Mouse (Mus musculus) limb, embryonic 10.5 days (tissue): ENCODE results near the gene Cdc34. TPM values are rescaled to one million over a fixed set of nuclear protein-coding genes. Genes with fewer than 3 reads are reported as not detected.
A peak's percentile ranks its signal among the peaks of the same experiment; 100 is the strongest.

Experiments
- DNase-seq: peaks from one replicate; pipeline ENCODE4 v3.0.0-alpha.2; 2017; ENCODE audit warnings: low spot score
- H3K27ac ChIP-seq: fragments of 300-500 bp; sonication (generic); 2 replicates; pipeline ENCODE4 v1.5.1; 2016; ENCODE audit warnings: mild to moderate bottlenecking
- H3K27me3 ChIP-seq: fragments of 300-500 bp; sonication (generic); 2 replicates; pipeline ENCODE4 v1.6.1; 2016; ENCODE audit warnings: low read depth, mild to moderate bottlenecking; ENCODE audit not compliant: poor library complexity, severe bottlenecking
- H3K36me3 ChIP-seq: fragments of 300-500 bp; sonication (generic); 2 replicates; pipeline ENCODE4 v1.6.1; 2016; ENCODE audit warnings: mild to moderate bottlenecking, moderate library complexity
- H3K4me1 ChIP-seq: fragments of 300-500 bp; sonication (generic); 2 replicates; pipeline ENCODE4 v1.6.1; 2016
- H3K4me3 ChIP-seq: fragments of 300-500 bp; sonication (generic); 2 replicates; pipeline ENCODE4 v1.5.1; 2016; ENCODE audit warnings: mild to moderate bottlenecking, moderate library complexity
- H3K9me3 ChIP-seq: fragments of 300-500 bp; sonication (generic); replicated peaks from 2 replicates; pipeline ENCODE4 v1.6.1; 2016; ENCODE audit warnings: mild to moderate bottlenecking
- WGBS: fragments of 180-500 bp; shearing (Covaris S2); methylation state at CpG from one replicate; pipeline ENCODE4 v1.1.7; 2016; 5-methylcytosine and 5-hydroxymethylcytosine counted together
- polyA plus RNA-seq: library from polyadenylated mRNA; unstranded; fragments of >200 nt; fragmentation: Nextera tagmentation; extraction: Ambion mirVana; gene quantifications from 2 replicates; pipeline ENCODE4 v1.2.1, GENCODE M21; 2016

Gene Cdc34
- polyA plus RNA-seq, 1 experiment from 2014 or later = 209 TPM

DNA sequence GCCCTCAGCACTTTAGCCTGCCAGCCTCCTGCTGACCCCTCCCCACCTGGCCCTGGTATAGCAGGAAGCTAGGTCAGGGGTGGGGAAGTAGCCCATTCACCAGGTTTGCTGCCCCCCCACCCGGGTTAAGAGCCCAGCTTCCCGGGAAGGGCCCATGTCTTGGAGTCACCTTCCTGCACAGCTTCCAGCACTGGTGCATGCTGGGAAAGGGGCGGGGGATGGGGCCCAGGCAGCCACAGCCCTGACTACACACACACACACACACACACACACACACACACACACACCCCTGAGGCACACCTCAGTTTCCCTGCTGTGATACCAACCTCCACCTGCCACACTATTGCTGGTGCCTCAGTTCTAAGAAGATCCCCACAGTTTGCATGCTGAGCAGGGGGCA is 20.1 kb upstream of the Cdc34 start:
- Histone ChIP-seq H3K4me3 (no peak overlapping the region), H3K27ac (peak overlapping the region; percentile 64), H3K36me3 (no peaks in the 10 kb centered on the region), H3K9me3 (no peaks in the 10 kb centered on the region), H3K4me1 (peaks cover 31% of the 10 kb centered on the region), H3K27me3 (no peaks in the 10 kb centered on the region)
- 67% methylated on average over 3 of the region's 3 CpGs for WGBS
- no peak for DNase-seq

DNA sequence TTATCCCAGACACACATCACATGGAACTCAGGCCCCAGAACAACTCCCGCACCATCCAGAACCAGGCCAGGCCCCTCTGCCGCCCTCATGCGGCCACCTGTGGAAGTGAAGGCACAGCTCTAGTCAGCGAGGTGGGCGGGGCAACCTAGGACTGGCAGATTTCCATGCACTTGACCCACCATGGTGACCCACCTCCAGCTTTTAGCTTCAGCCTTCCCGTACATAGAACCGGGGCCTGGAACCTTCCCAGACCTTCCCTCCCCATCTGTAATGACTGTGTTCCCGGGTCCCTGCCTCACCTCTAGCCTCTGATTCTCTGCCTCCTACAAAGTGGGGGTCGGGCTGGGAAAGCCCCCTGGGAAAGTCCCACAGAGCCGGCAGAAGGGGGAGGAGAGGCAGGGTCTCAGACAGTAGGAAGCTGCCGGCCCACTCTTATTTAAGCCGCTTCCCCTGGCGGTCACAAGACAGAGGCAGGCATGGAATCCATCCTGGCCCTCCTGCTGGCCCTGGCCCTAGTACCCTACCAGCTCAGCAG is 17.8 kb upstream of the Cdc34 start, which contains the start of gene Madcam1:
Madcam1 (plus strand) TSS at position 429 of the 535 bp plus-strand sequence.
- peak within 1 kb of the TSS; percentile 37 for H3K27ac ChIP-seq
- DNase-seq = peak; percentile 94

DNA sequence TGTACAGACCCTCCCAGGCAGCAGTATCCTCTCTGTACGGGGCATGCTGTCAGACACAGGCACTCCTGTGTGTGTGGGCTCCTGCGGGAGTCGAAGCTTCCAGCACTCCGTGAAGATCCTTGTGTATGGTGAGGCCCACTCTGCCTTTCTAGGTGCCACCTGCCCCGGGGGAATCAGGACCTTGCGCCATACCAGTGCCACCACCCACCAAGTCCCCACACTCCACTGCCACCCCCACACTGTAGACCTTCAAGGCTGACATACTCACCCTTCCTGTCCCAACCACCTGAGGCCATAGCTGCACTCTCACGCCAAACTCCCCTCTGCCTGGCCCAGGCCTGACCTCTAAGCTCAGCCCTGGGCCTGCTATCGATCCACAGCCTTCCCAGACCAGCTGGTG is 16.9 kb upstream of the Cdc34 start:
- 88% methylated on average over 8 of the region's 8 CpGs for WGBS
- no peak for DNase-seq
- peaks cover 28% of the 10 kb centered on the region for H3K4me1 ChIP-seq

More for the DNA sequence above, 17.8 kb upstream of the Cdc34 start, which contains the start of gene Madcam1:
- Histone ChIP-seq H3K4me3 (no peak within 1 kb of the TSS), H3K9me3 (no peaks in the 10 kb centered on the region), H3K27me3 (no peaks in the 10 kb centered on the region), H3K4me1 (peaks cover 27% of the 10 kb centered on the region), H3K36me3 (no peaks in the 10 kb centered on the region)
- WGBS = 12% methylated on average over 13 of the region's 13 CpGs

DNA sequence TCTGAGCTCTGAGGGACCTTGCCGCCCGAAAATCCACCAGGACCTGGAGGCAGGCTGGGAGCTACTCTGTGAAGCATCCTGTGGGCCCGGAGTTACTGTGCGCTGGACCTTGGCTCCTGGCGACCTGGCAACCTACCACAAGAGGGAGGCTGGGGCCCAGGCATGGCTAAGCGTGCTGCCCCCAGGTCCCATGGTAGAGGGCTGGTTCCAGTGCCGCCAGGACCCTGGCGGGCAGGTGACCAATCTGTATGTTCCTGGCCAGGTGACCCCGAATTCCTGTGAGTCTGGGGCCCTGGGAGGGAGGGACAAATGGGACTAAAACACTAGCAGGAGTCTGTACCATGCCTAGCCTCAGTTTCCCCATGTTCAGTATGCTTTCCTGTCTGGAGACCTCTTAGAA is 15.5 kb upstream of the Cdc34 start:
- no peak for DNase-seq
- Histone ChIP-seq H3K4me3 (no peak overlapping the region), H3K27me3 (no peaks in the 10 kb centered on the region), H3K9me3 (no peaks in the 10 kb centered on the region), H3K36me3 (no peaks in the 10 kb centered on the region), H3K4me1 (peaks cover 41% of the 10 kb centered on the region), H3K27ac (no peak overlapping the region)
- WGBS = 65% methylated on average over 9 of the region's 9 CpGs

More for the DNA sequence above, 16.9 kb upstream of the Cdc34 start:
- H3K4me3 ChIP-seq = no peak overlapping the region
- no peak overlapping the region for H3K27ac ChIP-seq
- no peaks in the 10 kb centered on the region for H3K27me3 ChIP-seq
- no peaks in the 10 kb centered on the region for H3K9me3 ChIP-seq
- no peaks in the 10 kb centered on the region for H3K36me3 ChIP-seq

DNA sequence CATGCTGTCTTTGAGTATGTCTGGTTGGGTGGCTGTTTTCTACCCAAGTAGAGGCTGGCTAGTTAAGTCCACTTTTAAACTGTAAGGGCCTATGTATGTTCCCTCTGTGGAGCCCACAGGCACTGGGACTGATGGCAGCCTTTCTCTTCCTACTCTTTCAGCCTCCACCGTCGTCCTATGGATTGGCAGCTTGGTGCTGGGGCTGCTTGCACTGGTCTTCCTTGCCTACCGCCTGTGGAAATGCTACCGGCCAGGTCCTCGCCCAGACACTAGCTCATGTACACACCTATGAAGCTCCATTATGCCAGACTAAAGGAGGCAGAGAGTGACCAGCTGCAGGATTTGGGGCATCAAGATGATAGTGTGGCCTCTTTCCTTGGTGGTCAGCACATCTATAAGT is 13.9 kb upstream of the Cdc34 start:
- H3K9me3 ChIP-seq = no peaks in the 10 kb centered on the region
- peaks cover 13% of the 10 kb centered on the region for H3K36me3 ChIP-seq
- no peak overlapping the region for H3K27ac ChIP-seq
- no peak for DNase-seq
- H3K4me3 ChIP-seq = no peak overlapping the region
- no peaks in the 10 kb centered on the region for H3K27me3 ChIP-seq
- H3K4me1 ChIP-seq = peaks cover 38% of the 10 kb centered on the region
- WGBS = 81% methylated on average over 5 of the region's 5 CpGs

DNA sequence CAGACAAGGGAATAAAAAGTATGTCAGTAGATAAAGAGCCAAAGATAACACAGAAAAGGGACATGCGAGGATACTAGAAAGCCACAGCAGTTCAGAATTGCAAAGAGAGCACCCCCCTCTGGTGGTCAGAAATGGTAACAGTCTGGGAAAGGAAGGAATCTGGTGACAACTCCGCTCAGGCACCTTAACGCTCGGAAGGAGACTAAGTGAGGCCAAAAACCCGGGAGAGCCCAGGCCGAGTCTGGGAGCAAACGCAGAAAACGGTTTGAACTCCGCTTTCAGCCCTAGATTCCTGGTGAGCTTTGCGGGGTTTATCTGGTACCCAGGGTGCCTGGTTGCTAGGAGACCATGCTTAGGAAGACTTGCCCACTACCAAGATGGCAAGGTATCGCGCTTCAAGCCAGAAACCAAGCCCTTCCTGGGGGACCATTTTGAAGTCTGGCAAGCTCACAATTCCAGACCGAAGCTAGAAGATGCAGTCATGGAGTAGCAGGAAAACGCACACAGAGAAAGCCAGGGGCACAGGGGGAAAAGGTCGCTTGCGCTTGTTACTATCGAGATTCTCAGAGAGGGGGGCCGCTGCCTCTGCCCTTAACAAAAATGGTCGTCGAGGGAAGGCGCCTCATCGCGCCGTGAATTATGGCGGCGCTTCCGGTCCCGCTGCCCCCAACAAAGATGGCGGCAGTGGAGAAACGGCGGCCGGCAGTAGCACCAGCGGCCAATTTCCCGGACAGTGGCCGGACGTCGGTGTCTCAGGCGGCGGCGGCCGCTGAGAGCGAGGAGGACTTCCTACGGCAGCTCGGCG is 13.0 kb upstream of the Cdc34 start, which contains the start of gene Tpgs1:
Tpgs1 (plus strand) TSS at position 599 of the 805 bp plus-strand sequence.
- under 1% methylated on average over 45 of the region's 45 CpGs for WGBS
- peaks cover 31% of the 10 kb centered on the region for H3K4me1 ChIP-seq
- no peaks in the 10 kb centered on the region for H3K9me3 ChIP-seq
- DNase-seq = peak; percentile 91
- H3K27me3 ChIP-seq = no peaks in the 10 kb centered on the region
- peaks cover 21% of the 10 kb centered on the region for H3K36me3 ChIP-seq
- H3K4me3 ChIP-seq = peak within 1 kb of the TSS; percentile 78
- peak within 1 kb of the TSS; percentile 96 for H3K27ac ChIP-seq

DNA sequence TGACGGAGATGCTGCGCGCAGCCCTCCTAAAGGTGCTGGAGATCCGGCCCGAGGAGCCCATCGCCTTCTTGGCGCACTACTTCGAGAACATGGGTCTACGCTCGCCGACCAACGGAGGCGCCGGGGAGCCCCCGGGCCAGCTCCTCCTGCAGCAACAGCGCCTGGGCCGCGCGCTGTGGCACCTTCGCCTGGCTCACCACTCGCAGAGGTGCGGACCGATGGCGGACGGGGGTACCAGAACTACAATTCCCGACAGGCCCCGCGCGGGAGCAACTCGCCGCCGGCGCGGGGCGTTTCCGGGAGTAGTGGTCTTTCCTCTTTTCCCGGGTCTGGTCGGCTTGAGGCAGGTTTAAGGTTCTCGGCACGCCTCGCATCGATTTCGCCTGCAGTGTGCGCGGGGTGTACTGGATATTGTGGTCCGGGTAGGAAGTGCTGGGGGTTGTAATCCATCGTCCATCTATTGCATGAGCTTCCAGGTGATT is 12.4 kb upstream of the Cdc34 start:
- peak overlapping the region; percentile 96 for H3K27ac ChIP-seq
- H3K36me3 ChIP-seq = peaks cover 28% of the 10 kb centered on the region
- DNase-seq = peak; percentile 93
- no peaks in the 10 kb centered on the region for H3K27me3 ChIP-seq
- H3K9me3 ChIP-seq = no peaks in the 10 kb centered on the region
- H3K4me3 ChIP-seq = peak overlapping the region; percentile 78
- H3K4me1 ChIP-seq = peaks cover 24% of the 10 kb centered on the region
- under 1% methylated on average over 47 of the region's 47 CpGs for WGBS

DNA sequence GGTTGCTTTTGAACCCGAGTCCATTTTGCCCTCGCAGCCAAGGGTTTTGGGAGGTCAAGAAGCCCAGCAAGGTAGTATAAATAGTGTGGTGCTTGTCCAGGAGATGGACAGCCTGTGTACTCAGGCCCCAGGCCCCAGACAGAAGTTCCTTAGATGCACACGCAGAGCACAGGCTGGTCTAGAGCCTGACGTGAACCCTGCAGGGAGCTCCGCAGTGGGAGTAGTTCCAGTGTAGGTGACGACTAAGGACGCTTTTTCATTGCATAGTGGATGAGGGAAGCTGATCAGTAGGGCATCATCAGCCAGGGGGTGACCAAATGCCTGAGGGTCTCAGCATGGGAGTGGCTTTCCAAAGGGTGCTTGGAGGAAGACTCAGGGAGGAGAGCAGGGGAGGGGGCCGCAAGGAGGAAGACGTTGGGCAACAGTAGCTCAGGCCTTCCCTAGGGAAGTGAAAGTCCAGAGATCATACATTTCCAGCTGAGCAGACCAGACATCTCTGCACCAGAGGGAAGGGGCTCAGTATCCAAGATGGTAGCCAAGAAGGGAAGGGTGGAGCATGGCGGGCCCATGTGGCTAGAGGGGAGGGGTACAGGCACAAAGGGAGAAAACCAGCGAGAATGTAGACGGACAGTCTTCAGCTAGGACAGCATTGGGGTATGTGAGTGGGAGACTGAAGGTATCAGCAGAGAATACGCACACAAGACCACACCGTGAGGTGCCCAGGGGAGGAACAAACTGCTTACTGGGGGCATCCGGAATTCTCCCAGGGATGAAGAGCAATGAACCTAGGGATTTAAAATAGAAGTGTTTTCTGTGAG is 11.7 kb upstream of the Cdc34 start:
- 35% methylated on average over 15 of the region's 15 CpGs for WGBS

DNA sequence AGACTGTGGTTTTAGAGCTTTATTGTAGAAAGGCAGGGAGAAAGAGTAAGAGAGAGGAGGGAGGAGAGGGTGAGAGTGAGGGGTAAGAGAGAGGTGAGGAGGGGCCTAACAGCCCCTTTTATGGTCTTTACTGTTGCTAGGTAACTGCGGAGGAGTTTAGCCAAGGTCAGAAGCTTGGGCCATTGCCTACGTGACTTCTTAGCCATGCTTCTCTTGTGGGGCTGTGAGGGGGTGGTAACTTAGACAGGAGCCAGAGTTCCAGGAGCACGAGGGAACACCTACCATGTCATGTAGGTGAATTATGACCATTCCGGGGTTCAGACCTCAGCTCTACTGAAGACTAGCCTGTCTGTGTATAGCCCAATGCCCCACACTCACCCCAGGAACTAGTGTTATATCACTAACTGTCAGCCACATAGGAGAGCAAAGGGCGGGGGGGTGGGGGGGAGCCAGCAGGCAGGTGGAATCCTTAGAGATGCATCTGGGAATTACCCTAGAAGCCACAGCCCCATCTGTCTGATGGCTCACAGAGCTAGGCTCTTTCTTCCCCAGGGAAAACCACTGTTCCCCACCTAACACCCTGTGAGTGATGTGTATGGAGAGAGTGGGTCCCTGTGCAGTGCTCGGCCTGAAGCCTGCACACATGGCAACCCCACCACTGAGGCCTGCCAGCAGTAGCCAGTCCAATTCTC is 10.5 kb upstream of the Cdc34 start:
- no peak for DNase-seq
- H3K36me3 ChIP-seq = peaks cover 43% of the 10 kb centered on the region
- H3K4me1 ChIP-seq = peaks cover 27% of the 10 kb centered on the region
- H3K4me3 ChIP-seq = peak overlapping the region; percentile 78; the same call in 1 of the 2 replicates
- H3K27ac ChIP-seq = peak overlapping the region; percentile 96; the same call in 1 of the 2 replicates
- no peaks in the 10 kb centered on the region for H3K9me3 ChIP-seq
- no peaks in the 10 kb centered on the region for H3K27me3 ChIP-seq
- WGBS = 51% methylated on average over 6 of the region's 6 CpGs

More for the DNA sequence above, 11.7 kb upstream of the Cdc34 start:
- H3K4me1 ChIP-seq = peaks cover 23% of the 10 kb centered on the region
- no peaks in the 10 kb centered on the region for H3K27me3 ChIP-seq
- peak overlapping the region; percentile 78 for H3K4me3 ChIP-seq
- no peaks in the 10 kb centered on the region for H3K9me3 ChIP-seq
- no peak for DNase-seq
- H3K27ac ChIP-seq = peak overlapping the region; percentile 96
- H3K36me3 ChIP-seq = peaks cover 33% of the 10 kb centered on the region

DNA sequence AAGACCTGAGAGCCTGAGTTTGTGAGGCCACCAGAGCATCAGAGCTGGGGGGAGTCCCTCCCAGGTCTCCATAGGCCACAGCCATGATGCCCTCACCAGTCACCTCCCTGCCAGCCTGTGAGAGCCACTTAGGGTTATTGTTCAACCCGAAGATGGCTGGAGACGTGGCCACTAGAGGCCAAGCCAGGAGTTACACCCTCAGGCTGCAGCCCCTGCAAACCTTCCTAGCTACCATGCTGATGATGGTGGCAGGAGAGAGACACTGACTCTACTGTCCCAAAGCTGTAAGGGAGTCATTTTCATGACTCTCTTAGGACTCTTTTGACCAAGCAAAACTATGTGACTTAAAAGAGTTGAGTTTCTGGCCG is 9.9 kb upstream of the Cdc34 start:
- no peaks in the 10 kb centered on the region for H3K9me3 ChIP-seq
- peaks cover 27% of the 10 kb centered on the region for H3K4me1 ChIP-seq
- H3K27me3 ChIP-seq = no peaks in the 10 kb centered on the region
- H3K27ac ChIP-seq = peak overlapping the region; percentile 54; the same call in 1 of the 2 replicates
- 74% methylated on average over 3 of the region's 3 CpGs for WGBS
- peaks cover 43% of the 10 kb centered on the region for H3K36me3 ChIP-seq
- no peak for DNase-seq
- peak overlapping the region; percentile 18; the same call in 1 of the 2 replicates for H3K4me3 ChIP-seq

DNA sequence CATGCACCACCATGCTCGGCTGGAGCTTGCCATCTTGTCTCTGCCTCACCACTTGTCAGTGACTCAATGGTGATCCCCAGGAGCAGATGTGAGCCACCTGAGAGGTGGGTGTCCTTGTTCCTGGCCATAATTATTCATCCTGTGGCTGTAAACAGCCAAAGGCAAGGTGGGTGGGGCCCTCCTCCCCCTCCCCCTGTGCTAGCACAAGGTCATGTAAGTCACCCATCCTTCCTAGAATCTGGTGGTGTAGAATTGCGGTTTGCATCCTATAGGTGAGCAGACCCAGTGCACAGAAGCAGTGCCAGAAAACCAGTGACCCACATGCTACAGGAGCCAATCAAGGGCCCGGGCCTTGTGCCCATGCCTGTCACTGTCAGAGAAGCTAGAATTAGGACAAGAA is 8.9 kb upstream of the Cdc34 start:
- Histone ChIP-seq H3K27ac (no peak overlapping the region), H3K36me3 (peaks cover 43% of the 10 kb centered on the region), H3K4me1 (peaks cover 27% of the 10 kb centered on the region), H3K27me3 (no peaks in the 10 kb centered on the region), H3K4me3 (no peak overlapping the region), H3K9me3 (no peaks in the 10 kb centered on the region)
- no peak for DNase-seq
- WGBS = 96% methylated on average over 3 of the region's 3 CpGs

DNA sequence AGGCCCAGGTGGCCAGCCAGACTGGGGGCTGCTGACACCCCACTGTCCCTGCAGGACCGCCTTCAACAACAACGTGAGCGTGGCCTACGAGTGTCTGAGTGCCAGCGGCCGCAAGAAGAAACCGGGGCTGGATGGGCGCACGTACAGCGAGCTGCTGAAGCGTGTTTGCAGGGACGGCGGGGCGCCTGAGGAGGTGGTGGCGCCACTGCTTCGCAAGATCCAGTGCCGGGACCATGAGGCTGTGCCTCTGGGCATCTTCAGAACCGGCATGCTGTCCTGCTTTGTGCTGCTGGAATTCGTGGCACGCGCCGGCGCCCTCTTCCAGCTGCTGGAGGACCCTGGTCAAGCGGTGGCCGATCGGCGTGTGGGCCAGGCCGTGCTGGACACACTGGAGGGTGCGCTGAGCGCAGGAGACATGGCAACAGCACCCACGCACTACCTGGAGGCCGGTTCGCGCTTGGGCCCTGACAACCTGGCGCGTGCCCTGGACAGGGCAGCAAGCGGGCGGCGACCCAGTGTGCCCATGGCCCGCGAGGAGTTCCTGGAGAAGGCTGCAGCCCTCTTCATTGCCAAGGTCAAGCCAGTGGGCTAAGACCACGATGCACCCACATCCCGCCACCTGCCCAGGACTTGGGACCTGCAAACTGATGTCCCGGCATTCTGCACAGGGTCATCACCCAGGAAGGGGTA is 6.5 kb upstream of the Cdc34 start:
- 52% methylated on average over 44 of the region's 44 CpGs for WGBS
- DNase-seq = no peak
- Histone ChIP-seq H3K27me3 (no peaks in the 10 kb centered on the region), H3K36me3 (peaks cover 43% of the 10 kb centered on the region), H3K27ac (no peak overlapping the region), H3K4me3 (no peak overlapping the region), H3K4me1 (peaks cover 22% of the 10 kb centered on the region), H3K9me3 (no peaks in the 10 kb centered on the region)
